Mouse (Mus musculus): ENCODE results near the gene Cntrob.

- TF ChIP-seq CTCF (IDR thresholded peaks at IDR 0.05; ENCODE audit: insufficient read depth, low read depth, low read length) (no peak), POLR2A (IDR thresholded peaks at IDR 0.05; ENCODE audit: insufficient read depth, low read depth, low read length) (no peak)
These were observed 4.9 kb upstream of the Cntrob start for GRCm38 (mm10) chr11:69328517-69328916.
